Mouse (Mus musculus): ENCODE results near the gene Vps33a.

GRCm38 (mm10) chr5:123607211-123607669 lies 34.4 kb upstream of the Vps33a start:
- no peak for TF ChIP-seq CTCF (IDR thresholded peaks at IDR 0.05; ENCODE audit: extremely low read depth, insufficient read length, insufficient replicate concordance, low read depth, low read length)
- no peak for TF ChIP-seq POLR2A (IDR thresholded peaks at IDR 0.05; ENCODE audit: low read depth, low read length)

Measured in small intestine, adult 2 months (tissue).